Mouse (Mus musculus) erythroid progenitor cell, adult 5-6 weeks (primary cell): ENCODE data around the gene Jpt2. TPM values are rescaled to one million over a fixed set of nuclear protein-coding genes. Genes with fewer than 3 reads are reported as not detected.

Source experiments
- ATAC-seq: replicated peaks from 2 replicates; pipeline ENCODE4 v1.8.0; 2016; ENCODE audit warnings: moderate number of reproducible peaks, mild to moderate bottlenecking, moderate TSS enrichment, inconsistent platforms; ENCODE audit not compliant: poor library complexity, low FRiP score, severe bottlenecking
- total RNA-seq, 2 experiments: library from RNA; stranded (forward) in 1 of 2; stranded (reverse) in 1 of 2; fragments of 150-400 nt in 1 of 2; fragments of 186-747, 209-891 nt in 1 of 2; gene quantifications; 2 replicates each; pipeline versions ENCODE4 v1.2.3 to v1.2.4; 2015 to 2017; ENCODE audit warnings: low replicate concordance in 2 of 2

The Jpt2 gene
- total RNA-seq, 2 experiments from 2014 or later = 25.6 to 39.0 TPM

- ATAC-seq = no peak
Observed at GRCm38 (mm10) chr17:24923246-24923645, 37.2 kb downstream of the Jpt2 start.

GRCm38 (mm10) chr17:24913984-24914383 is 46.5 kb downstream of the Jpt2 start:
- ATAC-seq = no peak

- no peak for ATAC-seq
Observed at GRCm38 (mm10) chr17:24907591-24907990, 52.9 kb downstream of the Jpt2 start.

GRCm38 (mm10) chr17:24903767-24904166 is 56.7 kb downstream of the Jpt2 start:
- no peak for ATAC-seq

GRCm38 (mm10) chr17:24902671-24903474 is 57.6 kb downstream of the Jpt2 start:
- ATAC-seq = peak; percentile 88

GRCm38 (mm10) chr17:24902124-24902523 is 58.4 kb downstream of the Jpt2 start:
- ATAC-seq = no peak; the same call in 1 of the 2 replicates

- no peak for ATAC-seq
Observed at GRCm38 (mm10) chr17:24900014-24900413, 60.5 kb downstream of the Jpt2 start.

- no peak for ATAC-seq
Observed at GRCm38 (mm10) chr17:24899153-24899552, 61.3 kb downstream of the Jpt2 start.

- no peak for ATAC-seq
Observed at GRCm38 (mm10) chr17:24898041-24898854, 62.2 kb downstream of the Jpt2 start.

- no peak for ATAC-seq
Observed at GRCm38 (mm10) chr17:24897600-24897999, 62.9 kb downstream of the Jpt2 start.

GRCm38 (mm10) chr17:24896993-24897269 is 63.6 kb downstream of the Jpt2 start:
- no peak for ATAC-seq

GRCm38 (mm10) chr17:24896241-24896992 is 64.1 kb downstream of the Jpt2 start, which contains the start of gene Nme3:
Nme3 (plus strand) TSS chr17:24896500.
- ATAC-seq = peak; percentile 69

GRCm38 (mm10) chr17:24895571-24896240 is 64.8 kb downstream of the Jpt2 start:
- ATAC-seq = 0 out of 2 replicates have a peak, but pooled peaks have one; percentile 18

GRCm38 (mm10) chr17:24894995-24895547 is 65.4 kb downstream of the Jpt2 start, which contains the start of the genes Eme2 and Mrps34:
Eme2 (minus strand) TSS chr17:24895087.
Mrps34 (plus strand) TSS chr17:24895116.
- peak; percentile 51 for ATAC-seq

- peak; percentile 31 for ATAC-seq
Observed at GRCm38 (mm10) chr17:24894061-24894994, 66.2 kb downstream of the Jpt2 start.

GRCm38 (mm10) chr17:24893276-24893675 is 67.2 kb downstream of the Jpt2 start:
- no peak for ATAC-seq

- ATAC-seq = no peak
Observed at GRCm38 (mm10) chr17:24892785-24893184, 67.7 kb downstream of the Jpt2 start.

- no peak for ATAC-seq
Observed at GRCm38 (mm10) chr17:24891321-24891720, 69.2 kb downstream of the Jpt2 start.
